Comparison of ENCODE assay signal across 26 mouse cellular contexts in genomic region chr9:123701822-123702221, GRCm38 (mm10). TPM values are rescaled to one million over a fixed set of nuclear protein-coding genes. Genes with fewer than 3 reads are reported as not detected.
A peak's percentile ranks its signal among the peaks of the same experiment; 100 is the strongest.
DNase-seq lines count a peak whose midpoint lies in the region; ATAC-seq and TF ChIP-seq lines count a peak whose summit lies in the region.
"Had no signal": no experiment of that assay in that cellular context is flagged by ENCODE, and none has a peak within 500 bp of the region (broad histone marks: within the 10 kb centered on the region; RNA-seq: fewer than 3 reads in every experiment).

No protein-coding gene starts in this region.

- H3K27ac ChIP-seq in MEL (ENCODE audit: control insufficient read depth, low read depth, low read length) = peak overlapping the region; percentile 63
- H3K27ac ChIP-seq in intestine, embryonic 16.5 days (ENCODE audit: low read length) = no peak overlapping the region
- peak overlapping the region; percentile 76 for H3K27ac ChIP-seq in liver, embryonic 16.5 days (ENCODE audit: low read length)
- H3K27ac ChIP-seq in thymus, adult 2 months (ENCODE audit: control insufficient read depth, insufficient read depth, low read length) = no peak overlapping the region
- H3K27ac ChIP-seq: forebrain, embryonic 12.5 days; heart, adult 2 months; hindbrain, embryonic 10.5 days; midbrain, embryonic 10.5 days had no signal

- no peak overlapping the region for H3K4me3 ChIP-seq in MEL (ENCODE audit: control insufficient read depth in 1 of 2, insufficient read depth in 1 of 2, low read depth in 2 of 2, low read length in 2 of 2)
- no peak overlapping the region for H3K4me3 ChIP-seq in intestine, embryonic 16.5 days (ENCODE audit: low read length)
- H3K4me3 ChIP-seq in liver, embryonic 16.5 days (ENCODE audit: low read depth, low read length) = no peak overlapping the region
- no peak overlapping the region for H3K4me3 ChIP-seq in thymus, adult 2 months (ENCODE audit: control insufficient read depth, insufficient read depth, low read length)
- H3K4me3 ChIP-seq: forebrain, embryonic 12.5 days; heart, adult 2 months; hindbrain, embryonic 10.5 days; midbrain, embryonic 10.5 days had no signal

- peak; percentile 77 for DNase-seq in MEL (ENCODE audit: low read depth, low spot score)
- DNase-seq in c-Kit-positive CD71-positive TER-119-negative erythroid progenitor cells, embryonic 14.5 days (ENCODE audit: low read depth) = peak; percentile 67
- DNase-seq in adrenal gland, adult 18-20 months (ENCODE audit: low spot score in 2 of 2) = no peak
- DNase-seq in right cerebral cortex, adult 18-20 months = no peak
- no peak for DNase-seq in thymus, adult 2 months
- DNase-seq: adrenal gland, postnatal 14 days; cerebellum, adult 2 months; embryo, embryonic 11 days; gastrocnemius, postnatal 10 days; heart, adult 2 months; kidney, adult 9 months; kidney, postnatal 36 days; lung, adult 2 months; right cerebral cortex, postnatal 25 days; thymus, postnatal 4 days had no signal

- H3K4me1 ChIP-seq in MEL (ENCODE audit: control insufficient read depth in 1 of 2, insufficient read depth in 2 of 2, low read length in 2 of 2) = peaks cover 10 to 17% of the 10 kb centered on the region in 2 experiments
- H3K4me1 ChIP-seq in intestine, embryonic 16.5 days (ENCODE audit: control insufficient read depth, insufficient read depth, low read length) = no peaks in the 10 kb centered on the region
- peaks cover 21% of the 10 kb centered on the region for H3K4me1 ChIP-seq in liver, embryonic 16.5 days (ENCODE audit: control insufficient read depth, low read depth, low read length)
- no peaks in the 10 kb centered on the region for H3K4me1 ChIP-seq in thymus, adult 2 months (replicated peaks; ENCODE audit: control insufficient read depth, insufficient read depth, low read length)
- H3K4me1 ChIP-seq: forebrain, embryonic 12.5 days; hindbrain, embryonic 10.5 days; midbrain, embryonic 10.5 days had no signal

- peak; percentile 66; the same call in 1 of the 2 replicates for ATAC-seq in intestine, embryonic 16.5 days
- peak; percentile 99 for ATAC-seq in liver, embryonic 16.5 days (ENCODE audit: low read depth)
- no peak for ATAC-seq in granulocyte monocyte progenitor cell, adult 5-6 weeks (replicated peaks; ENCODE audit: poor library complexity, severe bottlenecking)
- ATAC-seq: Patski had no signal

- WGBS in intestine, embryonic 16.5 days = 91% methylated on average over 5 of the region's 5 CpGs
- WGBS in liver, embryonic 16.5 days (ENCODE audit: insufficient replicate concordance) = 34% methylated on average over 5 of the region's 5 CpGs
- 97% methylated on average over 5 of the region's 5 CpGs for WGBS in thymus, adult 2 months

- no peaks in the 10 kb centered on the region for H3K27me3 ChIP-seq in MEL (ENCODE audit: control insufficient read depth in 1 of 2, insufficient read depth in 2 of 2, low read length in 2 of 2)
- no peaks in the 10 kb centered on the region for H3K27me3 ChIP-seq in intestine, embryonic 16.5 days (replicated peaks; ENCODE audit: control insufficient read depth, insufficient read depth, low read length)
- H3K27me3 ChIP-seq in liver, embryonic 16.5 days (ENCODE audit: control insufficient read depth, insufficient read depth, low read depth, low read length) = no peaks in the 10 kb centered on the region
- no peaks in the 10 kb centered on the region for H3K27me3 ChIP-seq in thymus, adult 2 months (ENCODE audit: control insufficient read depth, insufficient read depth, low read length)
- H3K27me3 ChIP-seq: forebrain, embryonic 12.5 days; Patski had no signal

- no peak for TF ChIP-seq CTCF in MEL (IDR thresholded peaks at IDR 0.05 in 2 of 3, conservative IDR thresholded peaks at IDR 0.05 in 1 of 3; ENCODE audit: control insufficient read depth in 1 of 3, insufficient read depth in 1 of 3, low read depth in 2 of 3, low read length in 3 of 3, poor library complexity in 1 of 3, severe bottlenecking in 1 of 3)
- TF ChIP-seq CTCF in thymus, adult 2 months (IDR thresholded peaks at IDR 0.05; ENCODE audit: borderline replicate concordance, control insufficient read depth, extremely low read depth, insufficient read depth, low read length, poor library complexity) = no peak

- no peak overlapping the region for H3K4me2 ChIP-seq in intestine, embryonic 16.5 days (ENCODE audit: low read depth, low read length)
- H3K4me2 ChIP-seq in liver, embryonic 16.5 days (ENCODE audit: low read depth, low read length) = peak overlapping the region; percentile 36
- H3K4me2 ChIP-seq: forebrain, embryonic 12.5 days had no signal

- H3K9me3 ChIP-seq in MEL (replicated peaks; ENCODE audit: insufficient read depth, low read length) = no peaks in the 10 kb centered on the region
- no peaks in the 10 kb centered on the region for H3K9me3 ChIP-seq in intestine, embryonic 16.5 days (ENCODE audit: control insufficient read depth, low read length)
- H3K9me3 ChIP-seq in liver, embryonic 16.5 days (replicated peaks; ENCODE audit: control insufficient read depth, low read length) = no peaks in the 10 kb centered on the region
- H3K9me3 ChIP-seq: forebrain, embryonic 12.5 days; hindbrain, embryonic 10.5 days; midbrain, embryonic 10.5 days had no signal

- peaks cover 0 to 15% of the 10 kb centered on the region in 2 experiments; a peak in 3 of 4 replicates for H3K36me3 ChIP-seq in MEL (ENCODE audit: control insufficient read depth in 1 of 2, insufficient read depth in 2 of 2, low read length in 2 of 2)
- no peaks in the 10 kb centered on the region for H3K36me3 ChIP-seq in intestine, embryonic 16.5 days (ENCODE audit: control insufficient read depth, insufficient read depth, low read length)
- no peaks in the 10 kb centered on the region for H3K36me3 ChIP-seq in liver, embryonic 16.5 days (ENCODE audit: control insufficient read depth, insufficient read depth)
- peaks cover 26% of the 10 kb centered on the region for H3K36me3 ChIP-seq in thymus, adult 2 months (ENCODE audit: control insufficient read depth, insufficient read depth, low read length)

- no peaks in the 10 kb centered on the region for H3K79me2 ChIP-seq in MEL (ENCODE audit: control insufficient read depth, insufficient read depth, low read length, poor library complexity)

- no peak for TF ChIP-seq RAD21 in MEL (IDR thresholded peaks at IDR 0.05; ENCODE audit: low read depth, low read length)

- peak; percentile 89 to 95 for TF ChIP-seq EP300 in MEL (IDR thresholded peaks at IDR 0.05; ENCODE audit: low read depth in 1 of 2, low read length in 2 of 2)

- TF ChIP-seq POLR2A in MEL (IDR thresholded peaks at IDR 0.05; ENCODE audit: control insufficient read depth in 1 of 2, insufficient read depth in 1 of 2, low read depth in 1 of 2, low read length in 2 of 2, poor library complexity in 1 of 2) = no peak
- no peak for TF ChIP-seq POLR2A in thymus, adult 2 months (IDR thresholded peaks at IDR 0.05; ENCODE audit: control insufficient read depth, extremely low read depth, insufficient read depth, low read length, poor library complexity)

- H3K9ac ChIP-seq in MEL (ENCODE audit: control insufficient read depth, low read depth, low read length, poor library complexity, severe bottlenecking) = no peak overlapping the region
- no peak overlapping the region for H3K9ac ChIP-seq in intestine, embryonic 16.5 days (ENCODE audit: low read depth, low read length)
- peak overlapping the region; percentile 34; the same call in 1 of the 2 replicates for H3K9ac ChIP-seq in liver, embryonic 16.5 days (ENCODE audit: low read depth, low read length)
- H3K9ac ChIP-seq: forebrain, embryonic 12.5 days had no signal

TF ChIP-seq in MEL, 35 proteins besides CTCF, POLR2A, EP300 and RAD21 (continues in another document):
- TF ChIP-seq GATA1 (IDR thresholded peaks at IDR 0.05; ENCODE audit: low read depth, low read length) = peak; percentile 95
- 0 out of 2 replicates have a peak, but pooled peaks have one; percentile 26 for TF ChIP-seq NRF1 (IDR thresholded peaks at IDR 0.05; ENCODE audit: insufficient read depth, low read depth, low read length, poor library complexity, severe bottlenecking)
- peak; percentile 95 for TF ChIP-seq TCF12 (IDR thresholded peaks at IDR 0.05; ENCODE audit: low read depth, low read length)
- peak; percentile 93 for TF ChIP-seq ETS1 (IDR thresholded peaks at IDR 0.05; ENCODE audit: low read depth, low read length)

RNA-seq across cellular contexts. Expression of gene Lztfl1, which starts 15.7 kb away (rescaled TPM):
- total RNA-seq in MEL (2012; rRNA removed) = 13.0 and 18.1 TPM in 2 replicates
- polyA plus RNA-seq in MEL (2012; ENCODE audit: insufficient read depth in 1 of 2, insufficient read length in 2 of 2, low read depth in 1 of 2, low replicate concordance in 2 of 2, missing spikeins in 1 of 2) = 100 to 1,000 TPM in 1 of 2 experiments, 10 to 100 TPM in 1; 17.1 to 408 TPM
- polyA plus RNA-seq in intestine, embryonic 16.5 days (2015; fragmentation: Nextera tagmentation; extraction: Ambion mirVana) = 33.5 and 36.7 TPM in 2 replicates
- 16.0 and 19.4 TPM in 2 replicates for polyA plus RNA-seq in liver, embryonic 16.5 days (2015; fragmentation: Nextera tagmentation; extraction: Ambion mirVana)
- total RNA-seq in adrenal gland, adult 18-20 months (2021) = 10 to 100 TPM; 41.3 to 43.6 TPM
- total RNA-seq in granulocyte monocyte progenitor cell, adult 5-6 weeks (2014; fragmentation: Nextera tagmentation) = 32.8 and 34.2 TPM in 2 replicates
- 33.9 and 35.4 TPM in 2 replicates for total RNA-seq in granulocyte monocyte progenitor cell, adult 5-6 weeks (2017)
- polyA plus RNA-seq in thymus, adult 2 months (2012; rRNA removed) = 11.8 and 12.1 TPM in 2 replicates

RNA-seq across cellular contexts. Expression of gene Slc6a20a, which starts 23.1 kb away (rescaled TPM):
- not detected in 2 replicates for total RNA-seq in MEL (2012; rRNA removed)
- polyA plus RNA-seq in MEL (2012; ENCODE audit: insufficient read depth in 1 of 2, insufficient read length in 2 of 2, low read depth in 1 of 2, low replicate concordance in 2 of 2, missing spikeins in 1 of 2) = not detected
- polyA plus RNA-seq in intestine, embryonic 16.5 days (2015; fragmentation: Nextera tagmentation; extraction: Ambion mirVana) = 32.5 and 39.9 TPM in 2 replicates
- 3.4 and 4.0 TPM in 2 replicates for polyA plus RNA-seq in liver, embryonic 16.5 days (2015; fragmentation: Nextera tagmentation; extraction: Ambion mirVana)
- under 1 TPM; 0.10 to 0.17 TPM for total RNA-seq in adrenal gland, adult 18-20 months (2021)
- not detected in 2 replicates for total RNA-seq in granulocyte monocyte progenitor cell, adult 5-6 weeks (2014; fragmentation: Nextera tagmentation)
- not detected in 2 replicates for total RNA-seq in granulocyte monocyte progenitor cell, adult 5-6 weeks (2017)
- 7.5 and 8.1 TPM in 2 replicates for polyA plus RNA-seq in thymus, adult 2 months (2012; rRNA removed)
- total RNA-seq: heart, adult 2 months; neutrophil, adult 5-6 weeks had no signal
- polyA plus RNA-seq: C2C12; heart, embryonic 14.5 days; limb, embryonic 11.5 days; Patski had no signal

RNA-seq across cellular contexts. Expression of gene Ccr9, which starts 23.6 kb away (rescaled TPM):
- not detected in 2 replicates for total RNA-seq in MEL (2012; rRNA removed)
- not detected for polyA plus RNA-seq in MEL (2012; ENCODE audit: insufficient read depth in 1 of 2, insufficient read length in 2 of 2, low read depth in 1 of 2, low replicate concordance in 2 of 2, missing spikeins in 1 of 2)
- 0.70 and 1.4 TPM in 2 replicates for polyA plus RNA-seq in intestine, embryonic 16.5 days (2015; fragmentation: Nextera tagmentation; extraction: Ambion mirVana)
- 0.17 and 0.26 TPM in 2 replicates for polyA plus RNA-seq in liver, embryonic 16.5 days (2015; fragmentation: Nextera tagmentation; extraction: Ambion mirVana)
- under 1 TPM in 1 of 2 experiments, not detected in 1; 0.16 TPM for total RNA-seq in adrenal gland, adult 18-20 months (2021)
- total RNA-seq in granulocyte monocyte progenitor cell, adult 5-6 weeks (2014; fragmentation: Nextera tagmentation) = not detected in 2 replicates
- 0.13 TPM in 1 of 2 replicates, not detected in the other for total RNA-seq in granulocyte monocyte progenitor cell, adult 5-6 weeks (2017)
- polyA plus RNA-seq in thymus, adult 2 months (2012; rRNA removed) = 500 and 608 TPM in 2 replicates

Comparison
In these comparisons a context has a peak if more than half of its experiments do, and no peak if none do; other contexts are left out.
1. DNase-seq: peak in MEL (single experiment) and c-Kit-positive CD71-positive TER-119-negative erythroid progenitor cells, embryonic 14.5 days (single experiment); none in adrenal gland, adult 18-20 months (0 of 2), right cerebral cortex, adult 18-20 months (single experiment) and thymus, adult 2 months (single experiment).
2. H3K27ac ChIP-seq: peak in MEL (single experiment) and liver, embryonic 16.5 days (single experiment); none in intestine, embryonic 16.5 days (single experiment) and thymus, adult 2 months (single experiment).
3. RNA of gene Ccr9, which starts 23.6 kb away (polyA plus RNA-seq): 500 to 608 TPM in thymus, adult 2 months; 0.70 to 1.4 TPM in intestine, embryonic 16.5 days, 0.17 to 0.26 TPM in liver, embryonic 16.5 days and not detected in MEL; every median in the first group is over 100 times any median in the second.